Mouse (Mus musculus): ENCODE measurements around the gene Kif23.
A peak's percentile ranks its signal among the peaks of the same experiment; 100 is the strongest.

- TF ChIP-seq CTCF (IDR thresholded peaks at IDR 0.05) (peak; percentile 97), EP300 (IDR thresholded peaks at IDR 0.05; ENCODE audit: insufficient read depth, low read depth, low read length) (0 out of 2 replicates have a peak, but pooled peaks have one; percentile 62), POLR2A (IDR thresholded peaks at IDR 0.05; ENCODE audit: insufficient read depth, low read depth, low read length) (no peak)
These were observed 48.2 kb downstream of the Kif23 start for GRCm38 (mm10) chr9:61898401-61898800.
